Mouse (Mus musculus): ENCODE measurements around the gene H2afv. TPM values are rescaled to one million over a fixed set of nuclear protein-coding genes. Genes with fewer than 3 reads are reported as not detected.
"Not testable (repeated sequence)": the region's sequence is repeated elsewhere in the genome, so short reads cannot be mapped to it uniquely, and the experiment has no call there.

Gene H2afv
- polyA plus RNA-seq, 1 experiment: 175 TPM

DNA sequence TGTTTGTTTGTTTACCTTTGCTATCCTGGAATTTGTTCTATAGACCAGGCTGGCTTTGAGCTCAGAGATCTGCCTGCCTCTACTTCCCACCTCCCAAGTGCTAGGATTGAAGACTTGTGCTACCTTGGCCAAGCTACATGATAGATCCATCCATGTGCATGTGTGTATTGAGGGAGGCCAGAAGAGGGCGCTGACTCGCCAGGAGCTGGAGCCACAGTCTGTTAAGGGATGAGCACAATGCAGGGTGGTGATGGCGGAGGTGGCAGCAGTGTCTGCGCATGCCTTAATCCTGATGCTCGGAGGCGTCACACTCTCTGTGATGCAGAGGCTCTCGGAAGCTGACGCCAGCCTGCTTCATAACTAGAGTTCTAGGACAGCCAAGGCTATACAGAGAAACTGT lies 7.8 kb downstream of the H2afv start:
- Histone ChIP-seq H3ac (ENCODE audit: control insufficient read depth, insufficient read length) (no peak overlapping the region), H3K4me2 (ENCODE audit: low read depth) (no peak overlapping the region), H3K79me2 (ENCODE audit: control insufficient read depth, insufficient read depth) (peaks cover 26% of the 10 kb centered on the region), H3K4me3 (no peak overlapping the region), H3K36me3 (ENCODE audit: control insufficient read depth, insufficient read depth) (peaks cover 17% of the 10 kb centered on the region), H3K27me3 (ENCODE audit: control insufficient read depth, insufficient read depth, insufficient read length) (no peaks in the 10 kb centered on the region)
- TF ChIP-seq CEBPB (IDR thresholded peaks at IDR 0.05; ENCODE audit: insufficient read depth, poor library complexity, severe bottlenecking): no peak
- TF ChIP-seq MYOG (IDR thresholded peaks at IDR 0.05; ENCODE audit: control insufficient read depth in 1 of 3, insufficient read depth in 1 of 3, insufficient read length in 2 of 3, low read depth in 2 of 3): no peak
- no peak for TF ChIP-seq E2F4 (IDR thresholded peaks at IDR 0.05; ENCODE audit: insufficient read depth)
- TF ChIP-seq SRF (IDR thresholded peaks at IDR 0.05; ENCODE audit: control insufficient read depth, insufficient read length, low read depth): no peak
- peak; percentile 24 for TF ChIP-seq POLR2A (IDR thresholded peaks at IDR 0.05; ENCODE audit: insufficient read length, low read depth)
- TF ChIP-seq MAX (IDR thresholded peaks at IDR 0.05; ENCODE audit: low read depth): no peak
- TF ChIP-seq TCF3 (IDR thresholded peaks at IDR 0.05; ENCODE audit: insufficient read length, low read depth): no peak
- peak; percentile 38 for TF ChIP-seq POLR2AphosphoS2 (IDR thresholded peaks at IDR 0.05; ENCODE audit: insufficient read length, low read depth)

GRCm38 (mm10) chr11:6430186-6430585 lies 14.1 kb downstream of the H2afv start:
- no peaks in the 10 kb centered on the region for H3K79me2 ChIP-seq (ENCODE audit: control insufficient read depth, insufficient read depth)
- no peak overlapping the region for H3K4me2 ChIP-seq (ENCODE audit: low read depth)
- TF ChIP-seq MYOG (IDR thresholded peaks at IDR 0.05; ENCODE audit: control insufficient read depth in 1 of 3, insufficient read depth in 1 of 3, insufficient read length in 2 of 3, low read depth in 2 of 3) (no peak), TCF3 (IDR thresholded peaks at IDR 0.05; ENCODE audit: insufficient read length, low read depth) (no peak), E2F4 (IDR thresholded peaks at IDR 0.05; ENCODE audit: insufficient read depth) (no peak), MAX (IDR thresholded peaks at IDR 0.05; ENCODE audit: low read depth) (no peak), POLR2AphosphoS2 (IDR thresholded peaks at IDR 0.05; ENCODE audit: insufficient read length, low read depth) (no peak), POLR2A (IDR thresholded peaks at IDR 0.05; ENCODE audit: insufficient read length, low read depth) (no peak), TCF12 (IDR thresholded peaks at IDR 0.05; ENCODE audit: insufficient read depth, poor library complexity, severe bottlenecking) (no peak), MYOD1 (IDR thresholded peaks at IDR 0.05; ENCODE audit: control insufficient read depth in 1 of 3, insufficient read length in 2 of 3, low read depth in 2 of 3) (no peak), REST (IDR thresholded peaks at IDR 0.05; ENCODE audit: insufficient read depth, insufficient read length) (no peak)
- no peaks in the 10 kb centered on the region for H3K27me3 ChIP-seq (ENCODE audit: control insufficient read depth, insufficient read depth, insufficient read length)
- no peak overlapping the region for H3ac ChIP-seq (ENCODE audit: control insufficient read depth, insufficient read length)
- H3K4me3 ChIP-seq: no peak overlapping the region
- H3K36me3 ChIP-seq (ENCODE audit: control insufficient read depth, insufficient read depth): peaks cover 28% of the 10 kb centered on the region

GRCm38 (mm10) chr11:6420722-6421350 lies 23.4 kb downstream of the H2afv start:
- Histone ChIP-seq H3K79me2 (ENCODE audit: control insufficient read depth, insufficient read depth) (peaks cover 31% of the 10 kb centered on the region), H3K4me3 (no peak overlapping the region), H3K4me2 (ENCODE audit: low read depth) (no peak overlapping the region), H3K36me3 (ENCODE audit: control insufficient read depth, insufficient read depth) (peaks cover 45% of the 10 kb centered on the region), H3K27me3 (ENCODE audit: control insufficient read depth, insufficient read depth, insufficient read length) (no peaks in the 10 kb centered on the region), H3ac (ENCODE audit: control insufficient read depth, insufficient read length) (no peak overlapping the region)
- TF ChIP-seq CEBPB (IDR thresholded peaks at IDR 0.05; ENCODE audit: insufficient read depth, poor library complexity, severe bottlenecking) (no peak), POLR2AphosphoS2 (IDR thresholded peaks at IDR 0.05; ENCODE audit: insufficient read length, low read depth) (peak; percentile 71), E2F4 (IDR thresholded peaks at IDR 0.05; ENCODE audit: insufficient read depth) (no peak), MYOG (IDR thresholded peaks at IDR 0.05; ENCODE audit: control insufficient read depth in 1 of 3, insufficient read depth in 1 of 3, insufficient read length in 2 of 3, low read depth in 2 of 3) (no peak)

GRCm38 (mm10) chr11:6420283-6420703 lies 23.9 kb downstream of the H2afv start:
- Histone ChIP-seq H3K36me3 (ENCODE audit: control insufficient read depth, insufficient read depth) (peaks cover 42% of the 10 kb centered on the region), H3K79me2 (ENCODE audit: control insufficient read depth, insufficient read depth) (peaks cover 31% of the 10 kb centered on the region)

GRCm38 (mm10) chr11:6419156-6419555 lies 25.1 kb downstream of the H2afv start:
- H3K36me3 ChIP-seq (ENCODE audit: control insufficient read depth, insufficient read depth): peaks cover 37% of the 10 kb centered on the region
- not testable (repeated sequence) for H3K4me3 ChIP-seq; H3ac ChIP-seq (ENCODE audit: control insufficient read depth, insufficient read length)

More at GRCm38 (mm10) chr11:6420283-6420703, 23.9 kb downstream of the H2afv start:
- Histone ChIP-seq H3K27me3 (ENCODE audit: control insufficient read depth, insufficient read depth, insufficient read length) (no peaks in the 10 kb centered on the region), H3K4me3 (no peak overlapping the region), H3K4me2 (ENCODE audit: low read depth) (no peak overlapping the region), H3ac (ENCODE audit: control insufficient read depth, insufficient read length) (no peak overlapping the region)
- no peak for TF ChIP-seq POLR2AphosphoS2 (IDR thresholded peaks at IDR 0.05; ENCODE audit: insufficient read length, low read depth)

DNA sequence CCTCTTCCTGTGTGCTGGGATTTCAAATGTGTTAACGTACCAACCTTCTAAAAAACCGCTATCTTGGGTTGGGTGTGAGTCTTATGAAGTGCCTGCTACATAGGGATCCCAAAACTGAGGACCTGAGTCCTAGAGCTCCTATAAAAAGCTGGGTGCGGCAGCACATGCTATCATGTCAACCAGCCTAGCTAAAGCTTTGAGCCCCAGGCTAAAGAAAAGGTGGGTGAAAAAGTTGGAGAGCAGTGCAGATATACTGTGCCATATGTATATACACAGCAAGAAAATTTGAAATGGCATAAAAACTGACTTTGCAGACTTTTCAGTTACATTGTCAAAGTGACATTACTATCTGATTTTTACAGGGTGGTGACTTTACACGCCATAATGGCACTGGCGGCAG lies 25.5 kb downstream of the H2afv start:
- TF ChIP-seq USF1 (IDR thresholded peaks at IDR 0.05; ENCODE audit: low read depth) (no peak), REST (IDR thresholded peaks at IDR 0.05; ENCODE audit: insufficient read depth, insufficient read length) (no peak), MYOG (IDR thresholded peaks at IDR 0.05; ENCODE audit: control insufficient read depth in 1 of 3, insufficient read depth in 1 of 3, insufficient read length in 2 of 3, low read depth in 2 of 3) (no peak), MAX (IDR thresholded peaks at IDR 0.05; ENCODE audit: low read depth) (no peak), POLR2A (IDR thresholded peaks at IDR 0.05; ENCODE audit: insufficient read length, low read depth) (no peak), SRF (IDR thresholded peaks at IDR 0.05; ENCODE audit: control insufficient read depth, insufficient read length, low read depth) (no peak), E2F4 (IDR thresholded peaks at IDR 0.05; ENCODE audit: insufficient read depth) (no peak), CEBPB (IDR thresholded peaks at IDR 0.05; ENCODE audit: insufficient read depth, poor library complexity, severe bottlenecking) (no peak)
- peaks cover 37% of the 10 kb centered on the region for H3K36me3 ChIP-seq (ENCODE audit: control insufficient read depth, insufficient read depth)

More at GRCm38 (mm10) chr11:6419156-6419555, 25.1 kb downstream of the H2afv start:
- H3K4me2 ChIP-seq (ENCODE audit: low read depth): peak overlapping the region; percentile 97
- H3K27me3 ChIP-seq (ENCODE audit: control insufficient read depth, insufficient read depth, insufficient read length): not testable (repeated sequence)
- peaks cover 31% of the 10 kb centered on the region for H3K79me2 ChIP-seq (ENCODE audit: control insufficient read depth, insufficient read depth)

More for the DNA sequence above, 25.5 kb downstream of the H2afv start:
- Histone ChIP-seq H3K4me2 (ENCODE audit: low read depth) (peak overlapping the region; percentile 97), H3K4me3 (peak overlapping the region; percentile 92), H3K79me2 (ENCODE audit: control insufficient read depth, insufficient read depth) (peaks cover 31% of the 10 kb centered on the region), H3K27me3 (ENCODE audit: control insufficient read depth, insufficient read depth, insufficient read length) (no peaks in the 10 kb centered on the region), H3ac (ENCODE audit: control insufficient read depth, insufficient read length) (no peak overlapping the region)

Data from myocyte (in vitro differentiated cells).